Mouse (Mus musculus) kidney, postnatal 36 days (tissue): ENCODE data around the gene Setd1b.

Experiments used
- DNase-seq, 2 experiments: peaks; one replicate each; pipeline ENCODE4 v3.0.0; 2021 to 2022; ENCODE audit warnings: mixed read lengths in 2 of 2

Gene Setd1b

DNA sequence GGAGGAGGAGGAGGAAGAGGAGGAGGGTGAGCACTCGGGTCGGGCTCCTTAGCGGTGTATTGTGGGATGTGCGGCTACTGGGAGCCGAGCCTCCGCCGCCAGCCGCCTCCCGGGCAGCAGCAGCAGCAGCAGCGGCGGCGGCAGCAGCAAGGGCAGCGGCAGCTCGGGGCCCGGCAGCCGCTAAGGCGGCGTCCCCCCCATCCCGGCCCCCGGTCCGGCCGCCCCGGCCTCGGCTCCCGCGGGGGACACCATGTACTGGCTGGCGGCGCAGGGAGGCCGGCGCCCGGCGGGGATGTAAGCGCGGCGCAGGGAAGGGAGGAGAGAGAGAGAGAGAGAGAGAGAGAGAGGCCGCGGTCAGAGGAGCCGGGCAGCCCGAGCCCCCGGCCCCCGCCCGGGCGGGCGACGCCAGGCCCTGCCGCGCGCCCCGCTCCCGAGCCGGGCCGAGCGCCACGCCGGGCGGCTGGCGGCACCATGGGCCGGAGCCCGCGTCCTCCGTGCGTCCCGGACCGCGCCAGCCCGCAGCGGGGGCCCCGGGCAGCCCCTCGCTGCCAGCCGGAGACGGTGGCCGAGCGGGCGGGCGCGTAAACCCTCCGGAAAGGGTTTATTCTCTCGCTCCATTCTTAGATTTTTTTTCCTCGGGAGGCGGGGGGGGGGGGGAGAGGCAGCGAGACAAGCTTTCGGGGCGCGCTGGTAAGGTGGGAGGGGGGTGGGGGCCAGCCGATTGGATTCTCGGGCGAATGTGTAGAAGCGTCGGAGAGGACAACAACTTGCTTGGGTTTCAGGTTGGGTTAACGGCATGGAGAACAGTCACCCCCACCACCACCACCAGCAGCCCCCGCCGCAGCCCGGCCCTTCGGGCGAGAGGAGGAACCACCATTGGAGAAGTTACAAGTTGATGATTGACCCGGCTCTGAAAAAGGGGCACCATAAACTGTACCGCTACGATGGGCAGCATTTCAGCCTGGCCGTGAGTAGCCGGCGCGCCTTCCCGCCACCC, at the start of gene Setd1b:
Gene Setd1b (plus strand): TSS at position 33 of the 997 bp plus-strand sequence.
- peak; percentile 75 to 77 for DNase-seq

DNA sequence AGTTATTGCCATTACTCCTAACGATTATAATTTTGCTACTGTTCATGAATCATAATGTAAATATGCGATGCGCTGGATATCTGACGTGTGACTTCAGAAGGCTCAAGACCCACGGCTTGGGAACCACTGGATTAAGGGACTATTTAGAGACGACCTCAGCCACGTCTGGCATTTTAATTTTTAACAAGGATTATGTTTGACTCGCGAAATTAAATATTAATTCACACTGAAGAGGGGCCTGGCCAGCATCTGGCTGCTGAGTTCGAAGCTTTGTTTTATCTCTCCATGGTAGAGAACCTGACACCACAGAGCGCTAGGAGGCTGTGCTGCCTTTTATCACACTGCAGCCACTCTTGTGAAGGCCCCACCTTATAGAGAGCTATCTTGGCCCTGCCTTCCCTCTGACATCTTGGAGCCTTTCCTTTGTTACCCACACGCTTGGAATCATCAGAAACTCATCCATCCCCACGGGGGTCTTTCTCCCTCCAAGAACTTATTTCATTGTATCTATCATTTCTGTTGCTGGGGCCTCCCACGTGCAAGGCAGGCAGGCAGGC, 48.8 kb upstream of the Setd1b start:
- peak; percentile 36 to 52 for DNase-seq

DNA sequence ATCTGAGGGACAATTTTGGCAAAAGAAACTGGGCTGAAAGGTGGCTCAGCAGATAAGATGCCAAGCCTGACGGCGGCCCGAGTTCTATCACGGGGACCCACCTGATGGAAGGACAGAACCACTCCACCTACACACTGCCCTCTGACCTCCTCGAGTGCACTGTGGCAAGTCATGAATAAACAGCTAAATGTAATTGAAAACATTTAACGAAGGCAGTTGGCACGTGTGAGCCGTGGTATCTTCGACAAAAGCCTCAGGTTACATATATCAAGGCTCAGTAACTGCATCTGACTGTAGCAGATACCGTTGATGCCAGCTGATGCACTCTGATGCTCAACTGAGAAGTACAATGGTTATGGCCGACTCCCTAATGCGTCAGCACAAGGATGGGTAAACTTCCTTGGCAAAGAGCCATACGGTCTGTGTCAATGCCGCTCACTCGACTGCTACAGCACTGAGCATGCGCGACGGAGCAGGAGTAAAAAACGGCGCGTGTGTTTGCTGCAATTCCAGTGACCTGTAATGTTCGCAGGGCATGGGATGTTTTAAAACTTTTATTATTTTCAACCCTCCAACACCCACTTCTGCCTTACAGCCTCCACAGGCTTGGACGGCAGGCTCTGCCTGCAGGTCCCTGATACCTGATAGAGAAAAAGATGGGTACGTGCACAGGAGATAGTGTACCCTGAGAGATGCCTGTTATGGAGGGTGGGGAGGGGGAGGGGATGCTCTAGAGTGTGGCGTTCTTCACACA, 47.6 kb upstream of the Setd1b start:
- DNase-seq, result peak; percentile 70 to 72

DNA sequence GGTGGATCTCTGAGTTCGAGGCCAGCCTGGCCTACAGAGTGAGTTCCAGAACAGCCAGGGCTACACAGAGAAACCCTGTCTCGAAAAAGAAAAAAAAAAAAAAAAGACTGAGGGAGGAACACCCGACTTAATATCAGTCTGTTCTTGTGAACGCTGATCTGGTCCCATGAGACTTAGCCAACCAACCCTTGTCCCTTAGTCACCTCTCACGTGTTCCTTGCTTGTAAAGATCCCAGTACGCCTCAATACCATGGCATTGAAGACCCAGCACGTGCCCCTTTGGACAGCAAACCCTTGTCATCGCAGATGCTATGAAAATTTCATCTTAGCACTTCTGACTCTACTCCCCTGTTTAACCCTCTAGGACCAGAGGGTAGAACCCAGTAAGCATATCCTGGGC, 45.7 kb upstream of the Setd1b start:
- no peak for DNase-seq

DNA sequence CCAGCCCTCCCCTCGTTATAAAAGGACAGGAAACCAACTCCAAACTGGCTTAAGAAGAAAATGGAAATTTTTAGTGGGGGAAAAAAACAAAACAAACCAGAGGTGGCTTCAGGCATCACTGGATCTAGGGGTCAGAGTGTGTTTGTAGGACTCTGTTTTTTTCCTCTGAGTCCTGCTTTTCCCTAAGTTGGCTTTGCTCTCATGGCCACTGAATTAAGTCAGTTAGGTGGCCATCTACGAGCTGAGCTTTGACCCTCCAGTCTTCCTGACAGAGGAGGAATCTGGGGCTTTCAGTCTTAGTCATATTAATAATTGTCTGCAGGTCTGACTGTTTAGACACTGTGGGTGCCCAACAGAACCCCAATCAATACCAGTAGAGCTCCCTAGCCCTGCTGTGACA, 43.5 kb upstream of the Setd1b start:
- no peak for DNase-seq

DNA sequence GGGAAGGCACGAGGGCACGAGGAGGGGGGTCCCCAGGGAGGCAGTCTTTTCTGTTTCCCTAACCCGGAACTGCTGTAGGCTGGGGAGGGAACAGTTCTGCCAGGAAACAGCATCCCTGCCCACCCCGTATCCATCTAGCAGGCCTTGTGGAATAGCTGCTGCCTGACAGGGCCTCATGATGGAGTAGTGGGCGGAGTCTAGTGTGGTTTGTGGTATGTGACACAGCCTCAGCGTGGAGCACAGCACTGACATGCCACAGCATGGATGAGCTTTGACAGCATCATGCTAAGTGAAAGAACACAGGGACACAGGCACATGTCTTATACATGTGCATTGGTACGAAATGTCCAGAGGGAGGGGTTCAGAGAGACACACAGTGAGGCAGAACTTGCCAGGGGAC, 39.6 kb upstream of the Setd1b start:
- no peak for DNase-seq

DNA sequence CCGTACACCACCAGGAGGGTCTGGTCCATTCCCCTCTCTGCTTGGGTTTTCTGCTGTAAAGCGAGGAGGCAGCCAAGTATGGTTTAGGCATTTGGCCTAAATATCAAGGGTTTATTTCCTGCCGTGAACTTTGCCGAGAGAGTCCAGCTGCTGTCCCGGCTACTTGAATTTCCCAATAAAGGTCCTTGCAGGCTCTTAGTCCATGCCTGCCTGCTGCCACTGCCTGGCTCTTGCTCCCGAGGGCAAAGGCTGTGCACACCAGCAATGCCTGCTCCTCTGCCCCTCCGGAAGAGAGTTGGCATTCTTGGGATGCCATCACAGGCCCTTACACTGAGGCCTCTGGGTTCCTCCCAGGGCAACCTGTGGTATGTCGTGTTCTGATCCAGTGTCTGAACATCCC, 38.4 kb upstream of the Setd1b start:
- DNase-seq, result peak; percentile 80 to 91

DNA sequence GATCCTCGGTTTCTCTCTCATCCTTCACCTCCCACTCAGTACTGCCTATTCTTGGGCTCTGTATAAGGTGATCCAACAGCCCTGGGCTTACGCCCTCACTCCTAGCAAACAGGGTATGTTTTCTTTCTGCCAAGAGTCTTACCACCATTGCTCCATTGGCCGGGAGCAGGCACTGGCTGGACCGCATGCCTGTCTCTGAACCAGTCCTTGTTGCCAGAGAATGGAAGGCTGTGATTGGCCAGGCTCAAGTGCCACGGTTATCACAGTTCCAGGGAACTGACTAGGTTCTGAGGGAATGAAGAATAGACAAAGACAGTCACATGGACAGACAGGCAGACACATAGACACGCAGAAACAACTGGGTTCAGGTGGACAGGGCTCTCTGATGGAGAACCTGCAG, 37.2 kb upstream of the Setd1b start:
- no peak for DNase-seq

DNA sequence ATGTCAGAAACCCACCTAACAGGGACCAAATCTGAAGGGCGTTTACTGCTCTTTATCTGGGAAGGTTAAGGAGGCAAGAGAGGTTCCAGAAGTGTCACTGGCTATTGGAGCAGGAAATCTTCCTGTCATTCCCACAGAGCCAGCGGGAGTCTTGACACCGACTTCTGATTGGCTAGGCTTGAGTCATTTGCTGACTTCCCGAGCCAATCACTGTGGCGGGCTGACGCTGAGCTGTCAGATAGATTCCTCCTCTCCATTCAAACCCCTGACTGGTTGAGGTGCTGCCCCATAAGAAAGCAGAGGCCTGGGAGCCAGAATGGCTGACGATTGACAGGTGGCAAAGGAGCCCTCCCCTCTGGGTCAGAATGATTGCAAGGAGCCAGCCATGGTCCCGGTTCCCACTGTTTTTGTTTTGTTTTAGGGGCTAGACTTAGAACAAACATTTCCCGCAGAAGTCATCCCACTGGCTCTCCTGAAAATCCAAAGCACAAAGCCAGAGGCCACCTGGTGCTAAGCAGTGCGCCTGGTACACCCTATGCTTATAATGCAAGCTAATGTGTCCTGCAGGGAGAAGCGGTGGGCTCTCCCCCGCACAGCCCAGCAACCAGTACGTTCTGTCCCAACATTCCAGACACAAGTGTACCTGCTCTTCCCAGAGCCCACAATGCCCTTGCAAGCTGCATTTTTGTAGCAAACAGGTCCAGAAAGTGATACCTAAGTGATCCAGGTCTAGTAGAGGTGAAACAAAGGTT, 32.4 kb upstream of the Setd1b start:
- DNase-seq, result peak; percentile 56 to 63

DNA sequence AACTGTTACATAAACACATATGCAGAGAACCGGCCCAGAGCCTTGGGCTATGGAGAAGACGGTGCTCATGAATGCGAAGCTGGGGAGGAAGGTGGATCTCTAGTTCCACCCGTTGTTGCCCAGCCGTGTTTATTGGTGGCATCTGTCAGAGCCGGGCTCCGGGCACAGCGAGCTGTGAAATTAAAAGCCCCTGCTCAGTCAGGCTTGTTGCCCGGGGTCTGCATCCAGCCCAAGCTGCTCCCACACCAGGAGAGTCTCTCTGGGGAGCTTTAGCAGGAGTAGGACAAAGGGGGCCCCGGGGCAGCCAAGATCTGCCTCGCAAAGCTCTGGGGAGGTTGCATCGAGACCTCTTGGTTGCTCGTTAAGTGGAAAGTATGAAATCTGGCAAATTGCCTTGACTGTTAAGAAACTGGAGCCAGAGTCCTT, 31.7 kb upstream of the Setd1b start:
- DNase-seq, result peak; percentile 46 to 74

DNA sequence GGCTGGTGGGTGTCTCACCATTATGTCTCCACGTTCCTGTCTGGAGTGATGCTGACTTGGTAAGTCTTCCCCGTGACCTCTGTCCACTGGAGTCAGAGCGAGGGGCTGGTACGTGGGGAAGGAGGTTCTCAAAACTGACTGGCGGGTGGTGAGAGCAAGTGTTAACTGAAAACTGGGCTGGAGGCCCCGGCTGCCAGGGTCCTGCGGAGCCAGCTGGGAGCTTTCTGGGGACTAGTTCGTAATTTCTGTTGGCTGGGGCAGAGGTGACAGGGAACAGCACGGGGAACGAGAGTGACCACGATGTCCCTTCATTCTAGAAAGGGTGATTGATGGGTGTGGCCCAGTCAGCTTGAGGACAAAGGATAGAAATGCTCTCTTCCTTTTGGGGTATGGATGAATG, 27.9 kb upstream of the Setd1b start:
- no peak for DNase-seq

DNA sequence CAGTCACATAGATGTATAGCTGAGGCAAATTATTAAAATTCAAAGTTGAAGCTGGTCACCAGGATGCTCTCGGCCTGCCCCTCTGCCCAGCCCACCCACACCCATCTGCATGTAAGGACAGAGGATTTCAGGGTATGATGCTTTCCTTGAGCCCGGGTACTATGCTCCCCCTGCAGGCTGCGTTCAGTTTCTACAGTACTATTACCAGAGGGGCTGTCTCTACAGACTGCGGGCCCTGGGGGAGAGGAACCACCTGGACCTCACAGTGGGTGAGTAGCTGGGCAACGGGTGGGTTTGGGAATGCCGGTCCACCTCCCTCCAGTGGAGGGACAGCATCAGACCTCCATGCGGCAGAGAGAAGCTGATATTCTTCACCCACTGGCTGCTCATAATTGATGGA, 27.1 kb upstream of the Setd1b start:
- DNase-seq, result peak in 1 of 2 experiments; percentile 62

DNA sequence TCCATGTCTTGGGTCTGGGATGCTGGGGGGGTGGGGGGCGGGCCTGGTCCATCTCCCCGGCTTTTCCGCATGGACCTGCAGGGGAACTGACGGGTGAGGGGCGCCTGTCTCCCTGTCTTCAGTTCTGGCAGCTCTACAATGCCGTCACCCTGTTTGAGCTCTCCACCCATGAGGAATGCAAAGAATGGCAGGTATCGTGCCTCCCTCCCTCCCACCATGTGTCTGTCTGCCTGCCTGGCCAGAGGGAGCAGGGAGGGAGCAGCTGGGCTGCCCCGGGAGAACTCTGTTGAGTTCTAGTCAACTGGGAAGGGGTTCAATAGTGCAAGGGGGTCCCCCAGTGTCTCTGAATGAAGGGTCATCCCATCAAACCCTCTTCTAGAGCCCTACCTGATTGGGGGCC, 25.9 kb upstream of the Setd1b start:
- no peak for DNase-seq

DNA sequence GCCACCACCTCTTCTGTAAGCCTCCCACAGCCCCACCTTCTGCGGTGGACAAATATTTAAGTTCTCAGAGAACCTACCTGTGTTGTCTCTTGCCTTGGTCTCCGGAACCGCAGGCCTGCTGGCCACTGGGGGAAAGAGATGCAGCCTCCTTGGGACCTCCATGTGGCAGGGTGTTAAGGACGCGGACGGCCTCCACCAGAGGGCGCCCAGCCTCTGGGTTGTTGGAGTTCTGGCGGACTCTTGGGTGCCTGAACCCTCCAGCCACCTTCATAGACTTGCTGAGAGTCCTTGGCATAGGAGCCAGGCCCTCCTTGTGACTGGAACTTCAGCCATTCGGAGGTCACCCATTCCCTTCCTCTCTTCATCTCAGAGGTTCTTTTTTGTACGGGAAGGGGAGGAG, 24.7 kb upstream of the Setd1b start:
- peak; percentile 82 to 94 for DNase-seq

DNA sequence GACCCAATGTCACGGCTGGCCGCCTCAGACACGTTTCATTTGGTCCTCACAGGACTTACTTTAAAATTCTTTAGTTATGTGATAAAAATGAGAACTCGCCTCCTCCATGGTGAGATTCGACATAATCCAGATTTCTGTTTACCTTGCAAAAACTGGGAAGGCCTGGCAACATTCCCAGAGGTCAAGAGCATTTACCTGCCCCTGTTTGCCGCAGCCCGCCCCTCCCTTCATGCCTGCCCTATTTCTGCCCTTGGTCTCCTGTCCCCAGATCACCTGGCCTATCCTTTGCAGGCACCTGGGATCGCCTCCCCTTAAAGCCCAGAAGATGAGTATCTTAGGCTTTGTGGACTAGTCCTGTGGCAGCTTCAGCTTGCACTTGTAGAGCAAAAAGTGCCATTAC, 24.2 kb upstream of the Setd1b start:
- peak in 1 of 2 experiments; percentile 68 for DNase-seq

DNA sequence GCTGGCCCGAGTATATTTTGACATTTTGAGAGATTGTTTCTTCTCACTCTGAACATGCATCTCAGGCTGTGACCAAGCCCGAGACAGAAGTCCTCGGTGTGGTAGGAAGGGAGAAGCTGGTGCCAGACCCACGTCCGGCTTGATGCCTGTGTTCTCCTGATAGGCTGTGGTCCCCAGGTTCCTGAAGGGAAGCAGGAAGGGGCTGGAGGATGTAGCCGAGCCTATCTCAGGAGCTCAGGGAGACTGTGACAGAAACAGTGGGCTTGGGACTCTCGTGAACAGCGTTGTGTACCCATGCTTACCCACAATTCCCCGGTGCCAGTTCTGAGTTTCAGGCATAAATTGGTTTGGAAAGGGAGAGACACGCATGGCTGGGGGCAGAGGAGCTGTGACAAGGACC, 23.2 kb upstream of the Setd1b start:
- DNase-seq, result no peak

DNA sequence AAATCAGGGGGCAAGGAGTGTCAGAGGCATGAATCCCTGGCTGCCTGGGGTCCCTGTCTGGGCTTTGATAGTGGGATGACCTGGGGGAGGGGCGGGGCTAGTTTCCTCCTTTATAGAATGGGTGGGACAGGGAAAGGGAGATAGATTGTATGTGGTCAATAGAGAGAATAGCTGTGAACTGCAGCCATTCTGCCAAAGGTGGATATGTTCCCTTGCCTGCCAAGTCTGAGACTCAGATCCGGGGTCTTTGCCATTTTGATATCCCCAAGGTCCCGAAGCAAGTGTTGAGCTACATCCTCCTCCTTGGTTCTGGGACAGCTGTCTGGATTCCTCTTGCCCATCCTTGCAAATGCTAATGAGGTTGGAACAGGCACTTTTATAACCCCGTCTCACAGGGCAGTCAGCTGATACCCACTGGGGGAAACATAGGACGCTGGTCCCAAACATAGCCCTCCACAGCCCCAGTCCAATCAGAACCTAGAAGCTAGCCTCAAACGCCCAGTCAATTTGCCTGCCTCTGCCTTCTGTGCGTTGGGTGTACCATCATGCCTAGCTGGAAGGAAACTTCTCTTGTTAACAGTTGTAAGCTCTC, 21.3 kb upstream of the Setd1b start:
- no peak for DNase-seq

DNA sequence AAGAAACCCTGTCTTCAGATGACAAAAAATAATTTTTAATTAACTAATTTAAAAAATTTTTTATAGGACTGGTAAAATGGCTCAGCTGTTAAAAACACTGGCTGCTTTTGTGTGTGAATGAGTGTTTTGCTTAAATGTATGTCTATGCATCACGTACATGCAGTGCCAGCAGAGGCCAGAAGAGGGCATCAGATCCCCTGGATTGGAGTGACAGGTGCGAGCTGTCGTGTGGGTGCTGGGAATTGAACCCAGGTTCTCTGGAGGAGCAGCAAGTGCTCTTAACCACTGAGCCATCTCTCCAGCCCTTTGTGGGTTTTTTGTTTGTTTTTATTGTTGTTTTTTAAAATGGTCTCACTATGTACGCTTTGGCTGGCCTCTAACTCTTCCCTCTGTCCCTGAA, 19.8 kb upstream of the Setd1b start:
- no peak for DNase-seq

DNA sequence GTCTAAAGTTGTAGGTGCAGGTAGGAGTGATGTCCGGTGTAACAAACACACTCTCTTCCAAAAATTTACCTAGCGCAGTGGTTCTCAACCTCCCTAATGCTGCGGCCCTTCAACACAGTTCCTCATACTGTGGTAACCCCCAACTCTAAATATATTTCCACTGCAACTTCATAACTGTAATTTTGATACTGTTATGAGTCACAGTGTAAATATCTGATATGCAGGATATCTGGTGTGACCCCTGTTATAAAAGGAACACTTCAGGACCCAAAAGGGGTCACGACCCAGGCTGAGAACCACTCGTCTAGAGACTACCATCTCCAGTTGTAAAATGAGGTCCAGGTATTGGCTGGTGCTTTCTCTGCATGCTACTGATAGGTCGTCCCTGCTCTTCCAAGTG, 16.9 kb upstream of the Setd1b start:
- no peak for DNase-seq

DNA sequence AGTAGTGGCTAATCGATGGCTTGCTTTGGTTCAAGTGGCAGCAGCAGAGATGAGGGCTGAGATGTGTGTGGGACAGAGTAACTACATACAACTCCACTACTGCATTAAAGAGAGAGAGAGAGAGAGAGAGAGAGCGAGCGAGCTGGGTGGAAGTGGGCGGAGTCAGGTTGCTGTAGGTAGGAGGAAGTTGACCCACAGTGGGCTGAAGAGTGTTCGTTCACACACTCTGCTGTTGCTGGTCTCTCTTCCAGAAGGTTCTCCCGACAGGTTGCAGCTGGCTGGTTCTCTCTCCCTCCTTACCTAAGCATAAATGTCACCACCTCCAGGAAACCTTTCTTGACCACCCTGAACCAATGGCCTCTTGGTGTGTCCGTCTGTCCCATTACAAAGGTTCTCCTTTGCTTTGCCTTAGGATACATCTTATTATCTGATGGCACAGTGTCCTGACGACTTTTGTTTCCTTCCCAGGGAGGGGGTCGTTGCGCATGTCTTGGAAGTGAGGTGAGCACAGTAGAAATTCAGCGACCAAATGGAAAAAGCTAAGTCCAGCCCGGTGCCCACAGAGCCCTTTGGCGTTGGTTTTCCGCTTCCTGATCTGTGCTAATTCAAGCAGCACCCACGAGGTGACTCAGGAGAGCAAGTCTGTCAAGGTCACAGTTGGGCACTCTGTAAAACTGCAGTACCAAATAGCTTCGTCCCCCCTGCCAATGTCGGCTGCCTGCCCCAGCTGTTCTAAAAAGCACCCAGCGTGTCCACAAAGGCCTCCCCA, 16.2 kb upstream of the Setd1b start:
- DNase-seq, result peak in 1 of 2 experiments; percentile 46

DNA sequence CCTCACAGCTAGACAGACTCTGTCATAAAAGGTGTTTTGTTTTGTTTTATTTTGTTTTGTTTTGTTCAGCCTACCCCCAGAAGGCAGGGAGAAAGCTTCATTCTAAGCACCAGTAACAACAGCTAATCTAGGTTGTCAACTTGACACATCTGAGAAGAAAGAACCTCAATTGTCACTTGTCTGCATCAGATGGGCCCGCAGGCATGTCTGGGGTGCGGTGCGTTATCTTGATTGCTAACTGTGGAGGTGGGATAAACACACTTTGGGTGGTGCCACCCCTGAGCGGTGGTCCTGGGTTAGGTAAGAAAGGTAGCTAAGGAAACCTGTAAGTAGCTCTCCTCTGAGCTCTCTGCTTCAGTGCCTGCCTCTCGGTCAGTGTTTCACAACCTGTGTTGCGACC, 15.0 kb upstream of the Setd1b start:
- no peak for DNase-seq
